Mouse (Mus musculus) CH12F3 (cell line): ENCODE data around the gene Tulp4.
"Not testable (repeated sequence)": the region's sequence is repeated elsewhere in the genome, so short reads cannot be mapped to it uniquely, and the experiment has no call there.

ENCODE experiments used
- in situ Hi-C: fragments of 300-500 bp; cut with MboI; formaldehyde crosslinking; loops from 2 replicates; pipeline ENCODE4 v1.14.3; 2020; ENCODE audit warnings: low sequenced_read_pairs

The Tulp4 gene

GRCm38 (mm10) chr17:6271970-6272369 lies 165.7 kb downstream of the Tulp4 start:
- in situ Hi-C loops: not testable (repeated sequence)

- in situ Hi-C loops: not testable (repeated sequence)
These were observed 168.5 kb downstream of the Tulp4 start for GRCm38 (mm10) chr17:6274693-6275092.

GRCm38 (mm10) chr17:6279205-6279604 lies 173.0 kb downstream of the Tulp4 start:
- in situ Hi-C loops: not testable (repeated sequence)

- in situ Hi-C loops: not testable (repeated sequence)
These were observed 173.5 kb downstream of the Tulp4 start for GRCm38 (mm10) chr17:6279772-6280171.

GRCm38 (mm10) chr17:6280513-6280912 lies 174.3 kb downstream of the Tulp4 start:
- in situ Hi-C loops: not testable (repeated sequence)

GRCm38 (mm10) chr17:6283137-6283536 lies 176.9 kb downstream of the Tulp4 start:
- in situ Hi-C loops: not testable (repeated sequence)

- in situ Hi-C loops: not testable (repeated sequence)
These were observed 179.9 kb downstream of the Tulp4 start for GRCm38 (mm10) chr17:6286169-6286568.

- in situ Hi-C loops: not testable (repeated sequence)
These were observed 182.8 kb downstream of the Tulp4 start for GRCm38 (mm10) chr17:6289045-6289444.

GRCm38 (mm10) chr17:6293882-6294281 lies 187.6 kb downstream of the Tulp4 start:
- in situ Hi-C loops: not testable (repeated sequence)

GRCm38 (mm10) chr17:6297060-6297795 lies 191.0 kb downstream of the Tulp4 start:
- in situ Hi-C loops: not testable (repeated sequence)

GRCm38 (mm10) chr17:6300190-6300863 lies 194.1 kb downstream of the Tulp4 start:
- in situ Hi-C loops: not testable (repeated sequence)
